Mouse (Mus musculus) limb, embryonic 15.5 days (tissue): ENCODE measurements at regions not wholly inside any gene's neighbourhood (a gene's known extent, or its start where the extent isn't known, plus 50 kb on each side); places are given as distances from the start of the nearest gene placed in this dataset.

Source experiments
- ATAC-seq: fragments of 200-750 bp; cut with Nextera tagmentation; 2 replicates; pipeline ENCODE4 v1.8.0; 2017; ENCODE audit warnings: low read depth, moderate TSS enrichment; ENCODE audit not compliant: insufficient number of reproducible peaks, low FRiP score, low TSS enrichment
- H3K27ac ChIP-seq: fragments of 300-500 bp; sonication (generic); 2 replicates; pipeline ENCODE4 v1.5.1; 2015; ENCODE audit warnings: moderate library complexity, mild to moderate bottlenecking, inconsistent platforms
- H3K27me3 ChIP-seq: fragments of 300-500 bp; sonication (generic); 2 replicates; pipeline ENCODE4 v1.6.1; 2015; ENCODE audit warnings: inconsistent platforms
- H3K36me3 ChIP-seq: fragments of 300-500 bp; sonication (generic); 2 replicates; pipeline ENCODE4 v1.6.1; 2015; ENCODE audit warnings: inconsistent platforms
- H3K4me1 ChIP-seq: fragments of 300-500 bp; sonication (generic); 2 replicates; pipeline ENCODE4 v1.6.1; 2015; ENCODE audit warnings: inconsistent platforms
- H3K4me2 ChIP-seq: fragments of 300-500 bp; sonication (generic); 2 replicates; pipeline ENCODE4 v1.6.1; 2015; ENCODE audit warnings: mild to moderate bottlenecking, inconsistent platforms
- H3K4me3 ChIP-seq: fragments of 300-500 bp; sonication (generic); 2 replicates; pipeline ENCODE4 v1.5.1; 2015; ENCODE audit warnings: mild to moderate bottlenecking, inconsistent platforms
- H3K9ac ChIP-seq: fragments of 300-500 bp; sonication (generic); 2 replicates; pipeline ENCODE4 v1.6.1; 2015; ENCODE audit warnings: inconsistent platforms
- H3K9me3 ChIP-seq: fragments of 300-500 bp; sonication (generic); 2 replicates; pipeline ENCODE4 v1.6.1; 2016; ENCODE audit warnings: inconsistent platforms
- WGBS: fragments of 180-500 bp; shearing (Covaris S2); methylation state at CpG from one replicate; pipeline ENCODE4 v1.1.7; 2015; 5-methylcytosine and 5-hydroxymethylcytosine counted together

- WGBS, result 73% methylated on average over 5 of the region's 5 CpGs
- Histone ChIP-seq H3K4me1 (no peaks in the 10 kb centered on the region), H3K4me3 (no peak overlapping the region), H3K9ac (no peak overlapping the region), H3K36me3 (no peaks in the 10 kb centered on the region), H3K27me3 (no peaks in the 10 kb centered on the region), H3K27ac (no peak overlapping the region), H3K4me2 (no peak overlapping the region), H3K9me3 (no peaks in the 10 kb centered on the region)
- no peak for ATAC-seq
Measured at GRCm38 (mm10) chr8:34596593-34596992, 485.1 kb upstream of the Gm10131 start.

GRCm38 (mm10) chr8:34590976-34591749, 479.6 kb upstream of the Gm10131 start:
- Histone ChIP-seq H3K9ac (no peak overlapping the region), H3K27ac (no peak overlapping the region), H3K4me2 (no peak overlapping the region), H3K4me3 (no peak overlapping the region), H3K36me3 (no peaks in the 10 kb centered on the region), H3K9me3 (no peaks in the 10 kb centered on the region), H3K27me3 (no peaks in the 10 kb centered on the region), H3K4me1 (no peaks in the 10 kb centered on the region)
- WGBS, result 81% methylated on average over 8 of the region's 8 CpGs
- ATAC-seq, result no peak

- Histone ChIP-seq H3K4me2 (no peak overlapping the region), H3K4me1 (peaks cover 6% of the 10 kb centered on the region), H3K9me3 (no peaks in the 10 kb centered on the region), H3K4me3 (no peak overlapping the region), H3K9ac (no peak overlapping the region), H3K27ac (no peak overlapping the region), H3K27me3 (no peaks in the 10 kb centered on the region), H3K36me3 (no peaks in the 10 kb centered on the region)
- 43% methylated on average over 4 of the region's 4 CpGs for WGBS
- ATAC-seq, result no peak
Measured at GRCm38 (mm10) chr8:34578043-34578442, 466.5 kb upstream of the Gm10131 start.

GRCm38 (mm10) chr8:34574009-34574408, 462.5 kb upstream of the Gm10131 start:
- no peaks in the 10 kb centered on the region for H3K9me3 ChIP-seq
- 33% methylated on average over 3 of the region's 3 CpGs for WGBS
- no peak overlapping the region for H3K4me3 ChIP-seq
- no peak overlapping the region for H3K9ac ChIP-seq
- peaks cover 6% of the 10 kb centered on the region for H3K4me1 ChIP-seq
- no peak overlapping the region for H3K4me2 ChIP-seq
- peak overlapping the region; percentile 47; the same call in 1 of the 2 replicates for H3K27ac ChIP-seq
- ATAC-seq, result no peak
- H3K36me3 ChIP-seq, result no peaks in the 10 kb centered on the region
- no peaks in the 10 kb centered on the region for H3K27me3 ChIP-seq

- ATAC-seq, result peak; percentile 52; the same call in 1 of the 2 replicates
- H3K27ac ChIP-seq, result peak overlapping the region; percentile 68
- 32% methylated on average over 9 of the region's 9 CpGs for WGBS
- no peak overlapping the region for H3K4me2 ChIP-seq
- no peaks in the 10 kb centered on the region for H3K36me3 ChIP-seq
- H3K27me3 ChIP-seq, result no peaks in the 10 kb centered on the region
- H3K9ac ChIP-seq, result no peak overlapping the region
- no peaks in the 10 kb centered on the region for H3K9me3 ChIP-seq
- peaks cover 6% of the 10 kb centered on the region for H3K4me1 ChIP-seq
- H3K4me3 ChIP-seq, result no peak overlapping the region
Measured at GRCm38 (mm10) chr8:34573007-34573881, 461.7 kb upstream of the Gm10131 start.

- Histone ChIP-seq H3K27ac (no peak overlapping the region), H3K4me1 (peaks cover 6% of the 10 kb centered on the region), H3K9me3 (no peaks in the 10 kb centered on the region), H3K4me2 (no peak overlapping the region), H3K4me3 (no peak overlapping the region), H3K27me3 (no peaks in the 10 kb centered on the region), H3K36me3 (no peaks in the 10 kb centered on the region), H3K9ac (no peak overlapping the region)
- 83% methylated on average over 1 of the region's 1 CpGs for WGBS
- no peak for ATAC-seq
Measured at GRCm38 (mm10) chr8:34571736-34572135, 460.2 kb upstream of the Gm10131 start.

- no peaks in the 10 kb centered on the region for H3K9me3 ChIP-seq
- ATAC-seq, result no peak
- H3K27me3 ChIP-seq, result no peaks in the 10 kb centered on the region
- no peak overlapping the region for H3K9ac ChIP-seq
- no peak overlapping the region for H3K4me3 ChIP-seq
- WGBS, result 31% methylated on average over 8 of the region's 8 CpGs
- H3K36me3 ChIP-seq, result no peaks in the 10 kb centered on the region
- H3K27ac ChIP-seq, result no peak overlapping the region
- H3K4me1 ChIP-seq, result no peaks in the 10 kb centered on the region
- no peak overlapping the region for H3K4me2 ChIP-seq
Measured at GRCm38 (mm10) chr8:34562278-34562677, 450.7 kb upstream of the Gm10131 start.

GRCm38 (mm10) chr8:34549786-34550185, 438.2 kb upstream of the Gm10131 start:
- Histone ChIP-seq H3K4me1 (0 out of 2 replicates have a peak, but pooled peaks cover 3% of the 10 kb centered on the region), H3K9ac (no peak overlapping the region), H3K4me2 (no peak overlapping the region), H3K4me3 (no peak overlapping the region), H3K9me3 (no peaks in the 10 kb centered on the region), H3K27me3 (no peaks in the 10 kb centered on the region), H3K27ac (no peak overlapping the region), H3K36me3 (no peaks in the 10 kb centered on the region)
- WGBS, result 80% methylated on average over 5 of the region's 5 CpGs
- no peak for ATAC-seq

- 13% methylated on average over 10 of the region's 11 CpGs for WGBS
- no peak overlapping the region for H3K27ac ChIP-seq
Measured at GRCm38 (mm10) chr8:34546815-34547214, 435.3 kb upstream of the Gm10131 start.

GRCm38 (mm10) chr8:34542361-34543038, 431.0 kb upstream of the Gm10131 start:
- WGBS, result 87% methylated on average over 3 of the region's 3 CpGs
- ATAC-seq, result no peak
- no peaks in the 10 kb centered on the region for H3K36me3 ChIP-seq
- no peak overlapping the region for H3K9ac ChIP-seq
- no peaks in the 10 kb centered on the region for H3K27me3 ChIP-seq
- 0 out of 2 replicates have a peak, but pooled peaks cover 3% of the 10 kb centered on the region for H3K4me1 ChIP-seq
- no peak overlapping the region for H3K4me3 ChIP-seq
- H3K9me3 ChIP-seq, result no peaks in the 10 kb centered on the region
- H3K4me2 ChIP-seq, result no peak overlapping the region
- H3K27ac ChIP-seq, result no peak overlapping the region

More at GRCm38 (mm10) chr8:34546815-34547214, 435.3 kb upstream of the Gm10131 start:
- H3K9me3 ChIP-seq, result no peaks in the 10 kb centered on the region
- H3K4me2 ChIP-seq, result peak overlapping the region; percentile 31; the same call in 1 of the 2 replicates
- no peaks in the 10 kb centered on the region for H3K27me3 ChIP-seq
- H3K4me1 ChIP-seq, result no peaks in the 10 kb centered on the region
- 0 out of 2 replicates have a peak overlapping the region, but pooled peaks have one; percentile 7 for H3K4me3 ChIP-seq
- no peak overlapping the region for H3K9ac ChIP-seq
- no peak for ATAC-seq
- no peaks in the 10 kb centered on the region for H3K36me3 ChIP-seq

GRCm38 (mm10) chr8:34539232-34539631, 427.7 kb upstream of the Gm10131 start:
- Histone ChIP-seq H3K4me1 (0 out of 2 replicates have a peak, but pooled peaks cover 3% of the 10 kb centered on the region), H3K9ac (no peak overlapping the region), H3K4me3 (no peak overlapping the region), H3K36me3 (no peaks in the 10 kb centered on the region), H3K27me3 (no peaks in the 10 kb centered on the region), H3K9me3 (no peaks in the 10 kb centered on the region), H3K4me2 (no peak overlapping the region), H3K27ac (no peak overlapping the region)
- WGBS, result 39% methylated on average over 4 of the region's 4 CpGs
- no peak for ATAC-seq
